Mouse (Mus musculus): ENCODE data around the gene Olfr622. TPM values are rescaled to one million over a fixed set of nuclear protein-coding genes. Genes with fewer than 3 reads are reported as not detected.

Olfr622 gene
- not detected for total RNA-seq (2022)

- no peak for DNase-seq (ENCODE audit: low spot score in 2 of 2)
These were observed at the start of gene Olfr622 for GRCm38 (mm10) chr7:103642602-103643001. Olfr622 (minus strand) TSS chr7:103642702.

- no peak for DNase-seq (ENCODE audit: low spot score in 2 of 2)
These were observed 39.9 kb upstream of the Olfr622 start, which contains the start of gene Olfr625-ps1 for GRCm38 (mm10) chr7:103682420-103682819. Olfr625-ps1 (plus strand) TSS chr7:103682720.

GRCm38 (mm10) chr7:103671091-103671490 lies 28.6 kb upstream of the Olfr622 start, which contains the start of gene Olfr624:
Olfr624 (minus strand) TSS chr7:103671191.
- DNase-seq (ENCODE audit: low spot score in 2 of 2): no peak

- no peak for DNase-seq (ENCODE audit: low spot score in 2 of 2)
These were observed 21.1 kb upstream of the Olfr622 start, which contains the start of gene Olfr623 for GRCm38 (mm10) chr7:103663598-103663997. Olfr623 (minus strand) TSS chr7:103663698.

GRCm38 (mm10) chr7:103644070-103644469 lies 1.6 kb upstream of the Olfr622 start:
- DNase-seq (ENCODE audit: low spot score in 2 of 2): no peak

GRCm38 (mm10) chr7:103636795-103637194 lies 5.7 kb downstream of the Olfr622 start:
- no peak for DNase-seq (ENCODE audit: low spot score in 2 of 2)

GRCm38 (mm10) chr7:103612434-103612833 lies 30.1 kb downstream of the Olfr622 start, which contains the start of gene Olfr620:
Olfr620 (minus strand) TSS chr7:103612534.
- no peak for DNase-seq (ENCODE audit: low spot score in 2 of 2)

GRCm38 (mm10) chr7:103607425-103607824 lies 35.1 kb downstream of the Olfr622 start:
- DNase-seq (ENCODE audit: low spot score in 2 of 2): no peak

- no peak for DNase-seq (ENCODE audit: low spot score in 2 of 2)
These were observed 42.2 kb downstream of the Olfr622 start, which contains the start of gene Olfr619 for GRCm38 (mm10) chr7:103600275-103600674. Olfr619 (plus strand) TSS chr7:103600575.

GRCm38 (mm10) chr7:103589803-103590202 lies 52.7 kb downstream of the Olfr622 start, which contains the start of gene Olfr618:
Olfr618 (plus strand) TSS chr7:103590103.
- no peak for DNase-seq (ENCODE audit: low spot score in 2 of 2)

Other genes starting within 250 kb of the Olfr622 start
- gene Usp17lc, start 227.6 kb downstream of the Olfr622 start, total RNA-seq (2022): not detected
- gene Olfr605, start 197.3 kb downstream of the Olfr622 start, total RNA-seq (2022): not detected
- gene Olfr606, start 193.7 kb downstream of the Olfr622 start, total RNA-seq (2022): not detected
- gene Olfr607, start 178.6 kb downstream of the Olfr622 start, total RNA-seq (2022): not detected
- not detected for gene Olfr608, start 172.8 kb downstream of the Olfr622 start, total RNA-seq (2022)
- gene Olfr609, start 144.6 kb downstream of the Olfr622 start, total RNA-seq (2022): not detected
- gene Olfr610, start 130.6 kb downstream of the Olfr622 start, total RNA-seq (2022): not detected
- gene Olfr611, start 121.9 kb downstream of the Olfr622 start, total RNA-seq (2022): not detected
- not detected for gene Olfr612, start 100.0 kb downstream of the Olfr622 start, total RNA-seq (2022)
- gene Olfr613, start 94.6 kb downstream of the Olfr622 start, total RNA-seq (2022): not detected
- gene Olfr615, start 86.6 kb downstream of the Olfr622 start, total RNA-seq (2022): not detected
- gene Olfr616, start 73.6 kb downstream of the Olfr622 start, total RNA-seq (2022): not detected
- gene Olfr617, start 69.6 kb downstream of the Olfr622 start, total RNA-seq (2022): not detected
- not detected for gene Olfr618, start 52.6 kb downstream of the Olfr622 start, total RNA-seq (2022)
- gene Olfr619, start 42.1 kb downstream of the Olfr622 start, total RNA-seq (2022): not detected
- gene Olfr620, start 30.2 kb downstream of the Olfr622 start, total RNA-seq (2022): not detected
- gene Olfr623, start 21.0 kb upstream of the Olfr622 start, total RNA-seq (2022): not detected
- gene Olfr624, start 28.5 kb upstream of the Olfr622 start, total RNA-seq (2022): under 1 TPM in 2 of 4 experiments, not detected in 2; 0.09 TPM
- gene Olfr625-ps1, start 40.0 kb upstream of the Olfr622 start, total RNA-seq (2022): not detected
- not detected for gene Olfr243, start 72.0 kb upstream of the Olfr622 start, total RNA-seq (2022)
- gene Olfr628, start 87.7 kb upstream of the Olfr622 start, total RNA-seq (2022): not detected
- gene Olfr629, start 102.2 kb upstream of the Olfr622 start, total RNA-seq (2022): not detected
- not detected for gene Olfr630, start 114.6 kb upstream of the Olfr622 start, total RNA-seq (2022)
- not detected for gene Olfr69, start 128.9 kb upstream of the Olfr622 start, total RNA-seq (2022)
- not detected for gene Olfr68, start 137.0 kb upstream of the Olfr622 start, total RNA-seq (2022)
- gene Olfr67, start 149.1 kb upstream of the Olfr622 start, total RNA-seq (2022): not detected
- 10 to 100 TPM; 16.8 to 31.9 (median 25.7) TPM for gene Hbb-bt, start 171.3 kb upstream of the Olfr622 start, total RNA-seq (2022)
- gene Hbb-bs, start 185.4 kb upstream of the Olfr622 start, total RNA-seq (2022): 100 to 1,000 TPM; 204 to 381 (median 262) TPM
- gene Hbb-bh2, start 197.8 kb upstream of the Olfr622 start, total RNA-seq (2022): not detected
- not detected for gene Hbb-bh1, start 200.5 kb upstream of the Olfr622 start, total RNA-seq (2022)
- gene Hbb-y, start 210.5 kb upstream of the Olfr622 start, total RNA-seq (2022): under 1 TPM in 1 of 4 experiments, not detected in 3; 0.57 TPM
- gene Olfr66, start 243.6 kb upstream of the Olfr622 start, total RNA-seq (2022): not detected

All from left cerebral cortex, adult 8-10 months (tissue).